Mouse (Mus musculus) heart, adult 8-10 months (tissue): ENCODE results near the gene Ppp3r2. TPM values are rescaled to one million over a fixed set of nuclear protein-coding genes. Genes with fewer than 3 reads are reported as not detected.

ENCODE experiments used
- total RNA-seq, 4 experiments: library from RNA; stranded (reverse); gene quantifications; 2 replicates each; pipeline ENCODE4 v1.2.4; 2022

Ppp3r2 gene
- total RNA-seq, 4 experiments from 2014 or later, result not detected

Other genes with a start within 250 kb of the Ppp3r2 start
- not detected for gene Acnat1, start 208.1 kb downstream of the Ppp3r2 start, total RNA-seq
- gene Baat, start 175.5 kb downstream of the Ppp3r2 start, total RNA-seq, result under 1 TPM in 1 of 4 experiments, not detected in 3; 0.35 TPM
- gene Mrpl50, start 160.9 kb downstream of the Ppp3r2 start, total RNA-seq, result 10 to 100 TPM; 48.8 to 56.4 (median 55.6) TPM
- gene Zfp189, start 160.8 kb downstream of the Ppp3r2 start, total RNA-seq, result 1 to 10 TPM; 5.9 to 6.3 (median 6.1) TPM
- gene Aldob, start 132.5 kb downstream of the Ppp3r2 start, total RNA-seq, result 10 to 100 TPM in 3 of 4 experiments, 1 to 10 TPM in 1; 10.0 to 19.0 (median 17.1) TPM
- gene Tmem246, start 84.1 kb downstream of the Ppp3r2 start, total RNA-seq, result 10 to 100 TPM; 57.7 to 59.8 (median 58.4) TPM
- 10 to 100 TPM; 36.7 to 42.5 (median 38.9) TPM for gene Rnf20, start 50.0 kb downstream of the Ppp3r2 start, total RNA-seq
- under 1 TPM; 0.03 to 0.22 (median 0.14) TPM for gene Grin3a, start 163.7 kb upstream of the Ppp3r2 start, total RNA-seq